Mouse (Mus musculus): ENCODE results near the gene Oas3. TPM values are rescaled to one million over a fixed set of nuclear protein-coding genes. Genes with fewer than 3 reads are reported as not detected.

The Oas3 gene
- polyA plus RNA-seq (2021; fragmentation: Nextera tagmentation): 0.05 and 0.08 TPM in 2 replicates
- long read RNA-seq, experiment 1: 0 reads
- long read RNA-seq, experiment 2: 0 reads

DNA sequence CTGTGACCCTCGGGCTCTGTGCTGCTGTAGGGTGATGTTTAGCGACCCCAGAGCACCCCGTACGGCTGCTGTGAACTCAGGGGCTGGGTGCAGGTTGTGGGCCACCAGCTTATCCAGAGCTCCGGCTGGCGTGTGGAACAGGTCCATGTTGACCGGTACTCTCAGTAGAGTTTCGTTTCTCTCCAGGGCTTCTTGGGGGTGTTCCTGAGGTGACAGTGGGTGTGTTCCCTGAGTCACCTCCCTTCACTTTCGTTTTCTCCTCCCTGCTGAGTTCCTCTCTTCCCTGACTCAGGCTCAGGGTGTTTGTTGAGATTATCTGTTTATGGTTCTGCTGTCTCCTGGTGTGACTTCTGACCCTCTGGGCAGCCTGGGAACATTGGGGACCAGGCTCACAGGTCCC lies at the start of gene Oas3:
Gene Oas3 (minus strand): TSS at position 184 of the 400 bp plus-strand sequence.

DNA sequence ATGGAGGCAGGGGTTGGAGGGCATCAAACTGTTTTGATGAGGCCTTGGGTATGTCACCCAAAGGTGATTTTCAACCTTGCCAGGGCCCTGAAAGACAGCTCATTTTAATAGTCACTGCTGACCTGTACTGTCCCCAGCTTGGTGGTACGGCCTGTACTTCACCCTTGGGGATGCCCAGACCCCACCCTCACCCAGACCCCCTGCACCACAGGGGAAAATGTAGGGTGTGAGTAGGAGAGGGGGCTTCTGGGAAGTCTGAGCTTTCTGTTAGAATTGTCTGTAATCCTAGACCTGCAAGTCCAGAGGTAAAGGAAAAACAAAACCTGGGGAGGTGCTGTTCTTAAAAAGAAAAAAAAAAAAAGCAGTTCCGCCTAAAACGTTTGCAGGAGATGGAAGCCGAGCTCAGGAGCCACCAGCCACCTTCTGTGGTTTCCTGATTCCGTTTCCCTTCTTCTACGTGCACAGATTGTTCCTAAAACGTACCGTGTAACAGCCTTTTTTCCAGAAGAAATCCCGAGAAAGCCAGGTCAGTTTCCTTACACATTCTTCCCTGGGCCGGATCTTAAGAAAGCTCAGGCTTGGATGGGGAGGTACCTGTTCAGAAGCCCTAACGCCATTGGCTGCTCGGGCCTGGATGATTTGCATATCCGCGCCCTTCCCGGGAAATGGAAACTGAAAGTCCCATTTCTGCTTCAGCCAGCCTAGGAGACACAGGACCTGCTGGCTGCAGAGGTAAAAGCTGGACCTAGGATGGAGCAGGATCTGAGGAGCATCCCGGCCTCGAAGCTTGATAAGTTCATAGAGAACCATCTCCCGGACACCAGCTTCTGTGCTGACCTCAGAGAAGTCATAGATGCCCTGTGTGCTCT lies 34.7 kb upstream of the Oas3 start, which contains the start of gene Oas1c:
Gene Oas1c (minus strand): TSS at position 564 of the 869 bp plus-strand sequence.

DNA sequence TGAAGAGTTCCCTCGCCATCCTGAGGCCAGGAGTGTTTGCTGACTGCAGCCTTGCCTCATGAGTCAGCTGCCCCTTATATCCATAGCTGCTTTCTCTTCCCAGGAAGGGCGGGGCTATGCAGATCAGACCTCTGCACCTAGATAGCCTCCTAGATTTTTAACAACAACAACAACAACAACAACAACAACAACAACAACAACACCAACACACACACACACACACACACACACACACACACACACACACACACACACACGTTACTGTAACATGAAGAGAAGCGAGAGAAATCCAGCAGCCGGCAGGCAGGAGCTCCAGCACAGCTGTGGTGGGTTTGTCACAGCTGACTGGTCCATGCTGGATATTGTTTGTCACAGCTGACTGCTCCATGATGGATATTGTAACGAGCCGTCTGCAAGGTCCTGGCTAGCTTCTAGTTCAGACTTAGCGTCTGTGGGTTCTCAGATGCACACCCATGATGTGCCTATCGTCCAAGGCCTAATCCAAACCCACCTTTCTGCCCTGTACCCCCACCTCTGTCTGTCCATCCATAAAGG lies 18.1 kb upstream of the Oas3 start, which contains the start of gene Oas1e:
Gene Oas1e (minus strand): TSS at position 51 of the 555 bp plus-strand sequence.

GRCm38 (mm10) chr5:120749688-120750087 lies 27.8 kb downstream of the Oas3 start, which contains the start of gene Oas2:
Gene Oas2, minus strand, starts transcription at chr5:120749853.

DNA sequence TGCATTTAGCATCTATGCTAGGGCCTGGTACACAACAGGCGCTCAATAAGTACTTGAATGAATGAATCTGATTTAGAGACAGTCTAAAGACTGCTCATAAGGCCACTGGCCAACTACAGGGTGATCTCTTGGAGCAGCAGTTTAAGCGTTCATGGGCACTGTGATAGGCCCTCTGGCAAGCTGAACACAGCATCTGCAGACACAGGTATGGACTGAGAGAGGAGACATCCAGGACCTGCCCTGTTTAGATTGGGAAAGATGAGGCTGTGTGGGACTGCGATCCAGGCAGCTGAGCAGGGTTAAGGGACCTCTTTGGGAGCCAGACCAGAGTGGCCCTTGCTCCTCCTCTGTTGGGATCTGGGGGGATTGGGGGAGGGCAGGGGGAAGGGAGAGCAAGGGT lies 65.6 kb downstream of the Oas3 start, which contains the start of gene Dtx1:
Gene Dtx1 (minus strand): TSS at position 101 of the 400 bp plus-strand sequence.

Other genes starting within 250 kb of the Oas3 start
- 20.8 and 21.8 TPM in 2 replicates for gene Tpcn1, start 189.0 kb downstream of the Oas3 start, polyA plus RNA-seq (2021; fragmentation: Nextera tagmentation)
- 0.94 and 1.9 TPM in 2 replicates for gene Iqcd, start 188.6 kb downstream of the Oas3 start, polyA plus RNA-seq (2021; fragmentation: Nextera tagmentation)
- 17.6 and 21.9 TPM in 2 replicates for gene Rita1, start 165.1 kb downstream of the Oas3 start, polyA plus RNA-seq (2021; fragmentation: Nextera tagmentation)
- gene Ddx54, start 164.9 kb downstream of the Oas3 start, polyA plus RNA-seq (2021; fragmentation: Nextera tagmentation): 18.5 and 19.4 TPM in 2 replicates
- 0.36 and 0.54 TPM in 2 replicates for gene Cfap73, start 143.4 kb downstream of the Oas3 start, polyA plus RNA-seq (2021; fragmentation: Nextera tagmentation)
- gene Rasal1, start 128.8 kb downstream of the Oas3 start, polyA plus RNA-seq (2021; fragmentation: Nextera tagmentation): 48.3 and 57.1 TPM in 2 replicates
- 16.9 and 20.6 TPM in 2 replicates for gene Dtx1, start 65.7 kb downstream of the Oas3 start, polyA plus RNA-seq (2021; fragmentation: Nextera tagmentation)
- gene Oas2, start 27.8 kb downstream of the Oas3 start, polyA plus RNA-seq (2021; fragmentation: Nextera tagmentation): 0.16 and 0.26 TPM in 2 replicates
- gene Oas1e, start 17.9 kb upstream of the Oas3 start, polyA plus RNA-seq (2021; fragmentation: Nextera tagmentation): not detected in 2 replicates
- 0.23 and 0.43 TPM in 2 replicates for gene Oas1c, start 34.9 kb upstream of the Oas3 start, polyA plus RNA-seq (2021; fragmentation: Nextera tagmentation)
- gene Oas1f, start 69.7 kb upstream of the Oas3 start, polyA plus RNA-seq (2021; fragmentation: Nextera tagmentation): not detected in 2 replicates
- not detected in 2 replicates for gene Oas1h, start 83.8 kb upstream of the Oas3 start, polyA plus RNA-seq (2021; fragmentation: Nextera tagmentation)
- 0.15 TPM in 1 of 2 replicates, not detected in the other for gene Oas1g, start 110.0 kb upstream of the Oas3 start, polyA plus RNA-seq (2021; fragmentation: Nextera tagmentation)
- gene Oas1a, start 129.9 kb upstream of the Oas3 start, polyA plus RNA-seq (2021; fragmentation: Nextera tagmentation): 1.0 and 1.4 TPM in 2 replicates
- gene Oas1d, start 136.9 kb upstream of the Oas3 start, polyA plus RNA-seq (2021; fragmentation: Nextera tagmentation): not detected in 2 replicates
- gene Rph3a, start 232.4 kb upstream of the Oas3 start, polyA plus RNA-seq (2021; fragmentation: Nextera tagmentation): 59.1 and 60.9 TPM in 2 replicates

Data from layer of hippocampus, adult 6 months (tissue).